Mouse (Mus musculus): ENCODE data around the gene Ctsg. TPM values are rescaled to one million over a fixed set of nuclear protein-coding genes. Genes with fewer than 3 reads are reported as not detected.
"Not testable (repeated sequence)": the region's sequence is repeated elsewhere in the genome, so short reads cannot be mapped to it uniquely, and the experiment has no call there.

Ctsg gene
- not detected for total RNA-seq (2021)
- long read RNA-seq, experiment 1, result 0 reads
- long read RNA-seq, experiment 2, result 0 reads

DNA sequence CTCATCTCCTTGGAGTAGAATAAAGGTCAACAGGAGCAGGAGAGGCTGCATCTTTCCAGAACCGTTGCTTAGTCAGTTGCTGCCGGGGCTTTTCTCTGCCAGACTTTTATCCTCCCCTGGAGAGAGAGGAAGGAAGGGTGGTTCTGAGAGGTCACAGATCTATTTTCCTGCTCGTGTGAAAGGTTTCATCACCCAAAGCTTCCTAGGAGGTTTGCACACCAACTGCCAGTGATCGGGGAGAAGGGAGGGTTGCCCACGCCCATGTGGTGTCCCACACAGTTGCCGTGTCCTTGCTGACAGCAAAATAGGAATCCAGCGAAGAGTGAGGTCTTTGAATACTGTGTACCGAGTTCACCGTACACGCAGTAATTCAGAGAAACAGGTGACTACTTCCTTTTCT, at the start of gene Ctsg:
Gene Ctsg (minus strand): TSS at position 189 of the 400 bp plus-strand sequence.
- 0 out of 2 replicates have a peak within 1 kb of the TSS, but pooled peaks have one; percentile 28 for H3K27ac ChIP-seq
- H3K4me3 ChIP-seq, result no peak within 1 kb of the TSS
- no peak for TF ChIP-seq CTCF (conservative IDR thresholded peaks at IDR 0.05)
- no peak for DNase-seq (ENCODE audit: low spot score in 2 of 2)

DNA sequence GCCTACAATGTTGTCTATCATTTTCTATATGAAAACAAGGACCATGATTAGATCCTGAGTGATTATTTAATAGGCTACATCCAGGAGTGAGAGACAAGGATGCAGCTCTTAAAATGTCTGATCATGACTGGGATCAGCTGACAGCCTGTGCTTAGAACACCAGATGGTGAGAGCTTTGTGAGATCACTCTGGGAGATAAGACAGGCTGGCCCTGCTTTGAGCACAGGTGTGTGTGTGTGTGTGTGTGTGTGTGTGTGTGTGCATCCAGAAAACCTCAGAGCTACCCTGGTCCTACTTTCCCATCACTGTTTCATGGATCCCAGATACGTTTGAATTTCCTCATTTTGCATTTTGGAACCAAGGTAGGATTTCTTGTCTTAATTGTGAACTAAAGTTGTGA, 31.3 kb upstream of the Ctsg start:
- not testable (repeated sequence) for H3K4me3 ChIP-seq; DNase-seq (ENCODE audit: low spot score in 2 of 2); H3K27ac ChIP-seq

DNA sequence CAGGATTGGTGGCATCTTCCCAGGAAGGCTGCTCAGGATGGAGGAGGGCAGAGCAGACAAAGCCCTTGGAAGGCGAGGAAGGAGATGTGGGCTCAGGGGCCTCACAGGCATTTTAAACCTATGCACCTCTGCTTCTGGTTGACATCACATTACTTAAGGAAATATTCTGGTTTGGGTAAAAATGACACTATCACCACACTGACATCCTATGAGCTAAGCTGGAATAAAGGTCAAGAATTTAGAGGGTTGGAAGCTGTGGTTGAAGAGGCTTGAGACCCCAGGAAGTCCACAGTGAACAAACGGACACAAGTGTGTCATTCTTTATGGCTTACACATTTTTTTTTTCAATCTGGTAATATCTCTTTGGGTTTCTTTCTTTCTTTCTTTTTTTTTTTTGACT, 30.1 kb upstream of the Ctsg start, which contains the start of gene Gzmd:
Gene Gzmd (minus strand): TSS at position 101 of the 400 bp plus-strand sequence.
- H3K27ac ChIP-seq, H3K4me3 ChIP-seq: not testable (repeated sequence)

DNA sequence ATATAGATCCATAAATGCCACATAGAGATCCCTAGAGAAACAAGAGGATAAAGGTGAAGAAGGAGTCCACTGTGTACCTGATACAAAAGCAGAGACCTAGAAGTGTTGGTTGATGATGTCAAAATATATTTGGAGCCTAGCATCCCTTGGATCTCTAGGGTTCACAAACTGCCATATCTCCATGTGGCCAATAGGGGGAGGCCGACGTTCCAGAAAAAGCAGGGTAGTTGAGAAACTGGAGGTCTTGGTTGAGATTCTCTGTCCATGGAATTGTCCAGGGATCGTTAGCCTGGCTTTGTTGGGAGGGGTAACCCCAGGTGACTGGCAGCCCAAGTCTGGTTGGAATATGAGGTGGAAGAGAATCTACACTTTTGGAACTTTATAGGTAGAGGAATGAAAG, 26.0 kb upstream of the Ctsg start:
- peak; percentile 61 for TF ChIP-seq CTCF (conservative IDR thresholded peaks at IDR 0.05)
- H3K4me3 ChIP-seq, result no peak overlapping the region
- no peak overlapping the region for H3K27ac ChIP-seq
- DNase-seq (ENCODE audit: low spot score in 2 of 2), result no peak

More for the DNA sequence above, 30.1 kb upstream of the Ctsg start, which contains the start of gene Gzmd:
- not testable (repeated sequence) for DNase-seq (ENCODE audit: low spot score in 2 of 2)

DNA sequence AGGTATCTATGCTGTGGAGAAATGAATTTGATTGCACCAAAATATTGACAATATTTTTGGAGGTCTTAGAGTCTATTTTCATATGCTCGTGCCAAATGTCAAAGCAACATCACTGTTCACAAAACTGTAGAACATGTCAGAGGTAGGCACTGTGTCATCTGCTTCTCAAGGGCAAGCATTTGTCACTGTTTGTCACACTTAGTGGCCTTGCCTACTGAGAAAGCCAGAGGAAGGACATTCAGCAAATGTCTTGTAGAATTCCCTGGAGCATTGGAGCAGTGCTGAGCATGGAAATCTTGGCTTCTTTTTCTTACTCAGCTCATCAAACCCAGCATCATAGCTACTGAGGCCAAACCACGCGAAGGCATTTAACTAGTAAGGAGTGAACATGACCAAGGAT, 21.1 kb upstream of the Ctsg start:
- no peak for TF ChIP-seq CTCF (conservative IDR thresholded peaks at IDR 0.05)
- no peak for DNase-seq (ENCODE audit: low spot score in 2 of 2)
- Histone ChIP-seq H3K4me3 (no peak overlapping the region), H3K27ac (no peak overlapping the region)

DNA sequence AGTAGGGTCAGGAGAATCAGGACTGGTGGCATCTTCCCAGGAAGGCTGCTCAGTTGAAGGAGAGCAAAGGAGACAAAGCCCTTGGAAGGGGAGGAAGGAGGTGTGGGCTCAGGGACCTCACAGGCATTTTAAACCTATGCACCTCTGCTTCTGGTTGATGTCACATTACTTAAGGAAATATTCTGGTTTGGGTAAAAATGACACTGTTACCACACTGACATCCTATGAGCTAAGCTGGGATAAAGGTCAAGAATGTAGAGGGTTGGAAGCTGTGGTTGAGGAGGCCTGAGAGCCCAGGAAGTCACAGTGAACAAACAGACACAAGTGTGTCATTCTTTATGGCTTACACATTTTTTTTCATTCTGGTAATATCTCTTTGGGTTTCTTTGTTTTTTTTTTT, 18.2 kb upstream of the Ctsg start, which contains the start of gene Gzme:
Gene Gzme (minus strand): TSS at position 101 of the 400 bp plus-strand sequence.
- no peak within 1 kb of the TSS for H3K4me3 ChIP-seq
- no peak within 1 kb of the TSS for H3K27ac ChIP-seq
- DNase-seq (ENCODE audit: low spot score in 2 of 2), result no peak
- TF ChIP-seq CTCF (conservative IDR thresholded peaks at IDR 0.05), result no peak

DNA sequence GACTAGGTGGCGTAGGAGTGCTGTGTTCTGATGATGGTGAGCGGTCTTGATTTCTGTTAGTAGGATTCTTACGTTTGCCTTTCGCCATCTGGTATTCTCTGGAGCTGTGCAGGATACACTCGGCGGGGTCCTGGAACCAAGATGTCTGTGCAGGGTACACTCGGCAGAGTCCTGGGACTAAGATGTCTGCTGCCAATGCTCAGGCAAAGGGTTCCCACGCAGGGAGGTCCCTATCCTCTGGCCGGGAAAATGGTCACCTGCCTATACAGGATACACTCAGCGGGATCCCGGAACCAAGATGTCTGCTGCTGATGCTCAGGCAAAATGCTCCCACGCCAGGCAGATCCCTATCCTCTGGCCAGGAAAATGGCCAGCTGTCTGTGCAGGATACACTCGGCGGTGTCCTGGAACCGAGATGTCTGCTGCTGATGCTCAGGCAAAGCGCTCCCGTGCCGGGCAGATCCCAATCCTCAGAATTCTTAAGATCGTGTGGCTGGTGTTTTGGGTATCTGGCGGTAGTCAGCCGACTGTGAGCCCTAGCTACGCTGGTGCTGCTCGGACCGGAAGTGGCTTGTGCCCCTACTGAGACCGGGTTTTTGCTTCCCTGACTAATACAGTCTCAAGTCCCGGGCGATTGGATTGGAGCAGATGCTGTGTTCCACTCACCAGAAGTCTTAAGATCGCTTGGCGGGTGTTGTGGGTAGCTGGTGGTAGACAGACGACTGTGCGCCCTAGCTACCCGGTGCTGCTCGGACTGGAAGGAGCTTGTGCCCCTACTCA, 13.3 kb upstream of the Ctsg start:
- DNase-seq (ENCODE audit: low spot score in 2 of 2); H3K27ac ChIP-seq; H3K4me3 ChIP-seq: not testable (repeated sequence)

DNA sequence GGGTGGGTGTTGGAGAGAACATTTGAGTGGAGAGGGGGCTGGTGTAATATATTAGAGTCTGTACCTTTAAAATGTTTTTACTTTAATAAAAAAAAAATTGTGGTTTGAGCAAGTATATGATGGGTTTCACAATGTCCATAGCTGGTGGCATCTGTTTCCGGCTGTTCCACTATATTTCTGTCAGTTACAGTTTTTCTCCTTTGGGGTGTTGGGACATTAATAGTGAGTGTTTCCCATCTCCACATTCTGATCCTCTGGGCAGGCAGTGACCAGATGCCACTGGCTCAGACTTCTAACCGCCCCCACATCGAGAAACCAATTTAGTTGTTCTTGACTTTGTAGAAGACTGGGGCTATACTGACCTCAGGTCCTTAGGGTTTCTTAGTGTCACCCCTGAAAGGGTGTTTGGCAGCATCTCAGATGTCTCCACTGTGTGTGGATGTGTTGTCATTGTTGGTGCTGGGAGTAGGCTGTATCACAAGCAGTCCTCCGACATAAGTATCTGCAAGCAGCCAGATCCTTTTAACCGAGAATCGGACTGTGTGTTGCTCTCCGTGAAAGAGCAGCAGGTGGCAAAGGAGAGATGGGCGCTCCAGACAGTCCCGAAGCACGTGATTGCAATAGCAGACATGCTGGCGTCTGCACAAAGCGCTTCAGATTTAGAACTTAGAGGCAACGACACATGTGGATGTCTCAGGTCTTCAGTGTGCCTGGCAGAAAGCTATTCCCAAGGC, 3.2 kb upstream of the Ctsg start:
- no peak overlapping the region for H3K27ac ChIP-seq
- DNase-seq (ENCODE audit: low spot score in 2 of 2), result no peak
- no peak for TF ChIP-seq CTCF (conservative IDR thresholded peaks at IDR 0.05)
- no peak overlapping the region; the same call in 1 of the 2 replicates for H3K4me3 ChIP-seq

DNA sequence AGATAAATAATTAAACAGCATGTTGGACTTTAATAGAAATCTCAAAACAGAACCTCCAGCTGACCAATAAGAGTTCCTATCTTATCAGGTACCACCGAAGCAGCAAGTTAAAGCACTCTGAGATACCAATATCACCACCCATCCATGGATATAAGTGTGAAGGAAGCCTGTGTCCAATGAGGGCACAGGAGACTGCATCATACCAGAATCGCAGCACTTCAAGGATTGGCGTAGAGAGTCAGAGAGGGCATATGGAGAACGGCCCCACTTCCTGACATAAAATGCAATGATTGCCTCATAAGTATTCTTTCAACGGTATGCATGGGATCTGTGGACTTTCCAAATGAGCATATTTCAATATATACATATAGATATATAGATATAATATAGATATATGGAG, 2.6 kb upstream of the Ctsg start:
- TF ChIP-seq CTCF (conservative IDR thresholded peaks at IDR 0.05), result no peak
- H3K4me3 ChIP-seq, result no peak overlapping the region

DNA sequence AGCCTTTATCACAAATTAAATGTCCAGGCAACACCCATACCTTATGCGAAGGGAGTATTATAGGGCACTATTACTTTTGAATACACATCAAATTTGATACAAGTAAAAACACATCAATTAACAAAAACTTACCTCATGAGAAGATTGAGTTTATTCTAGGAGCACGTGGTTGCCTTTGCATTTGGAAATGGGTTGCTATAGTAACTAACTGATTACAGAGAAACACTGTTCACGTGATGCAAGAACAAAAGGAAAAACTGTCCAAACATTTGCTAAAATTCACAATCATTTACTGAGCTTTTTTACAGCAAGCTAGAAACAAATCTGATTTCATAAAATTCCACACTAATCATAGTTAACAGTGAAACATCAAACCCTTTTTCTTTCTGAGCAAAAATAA, 1.1 kb upstream of the Ctsg start:
- DNase-seq (ENCODE audit: low spot score in 2 of 2), result no peak
- H3K4me3 ChIP-seq, result no peak overlapping the region
- TF ChIP-seq CTCF (conservative IDR thresholded peaks at IDR 0.05), result no peak
- 0 out of 2 replicates have a peak overlapping the region, but pooled peaks have one; percentile 28 for H3K27ac ChIP-seq

More for the DNA sequence above, 2.6 kb upstream of the Ctsg start:
- no peak for DNase-seq (ENCODE audit: low spot score in 2 of 2)
- no peak overlapping the region for H3K27ac ChIP-seq

DNA sequence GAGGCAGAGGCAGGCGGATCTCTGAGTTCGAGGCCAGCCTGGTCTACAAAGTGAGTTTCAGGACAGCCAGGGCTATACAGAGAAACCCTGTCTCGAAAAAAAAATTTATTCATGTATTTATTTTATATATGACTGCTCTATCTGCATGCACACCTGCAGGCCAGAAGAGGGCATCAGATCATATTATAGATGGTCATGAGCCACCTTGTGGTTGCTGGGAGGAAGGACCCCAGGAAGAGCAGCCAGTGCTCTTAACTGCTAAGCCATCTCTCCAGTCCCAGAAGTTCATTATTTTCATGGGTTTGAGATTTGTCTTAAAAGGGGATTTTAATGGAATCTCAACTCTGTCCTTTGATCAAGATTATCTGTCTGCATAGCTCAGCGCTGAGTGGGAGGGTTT, 3.4 kb downstream of the Ctsg start:
- H3K27ac ChIP-seq, result no peak overlapping the region
- no peak for DNase-seq (ENCODE audit: low spot score in 2 of 2)
- H3K4me3 ChIP-seq, result no peak overlapping the region
- peak; percentile 68 for TF ChIP-seq CTCF (conservative IDR thresholded peaks at IDR 0.05)

DNA sequence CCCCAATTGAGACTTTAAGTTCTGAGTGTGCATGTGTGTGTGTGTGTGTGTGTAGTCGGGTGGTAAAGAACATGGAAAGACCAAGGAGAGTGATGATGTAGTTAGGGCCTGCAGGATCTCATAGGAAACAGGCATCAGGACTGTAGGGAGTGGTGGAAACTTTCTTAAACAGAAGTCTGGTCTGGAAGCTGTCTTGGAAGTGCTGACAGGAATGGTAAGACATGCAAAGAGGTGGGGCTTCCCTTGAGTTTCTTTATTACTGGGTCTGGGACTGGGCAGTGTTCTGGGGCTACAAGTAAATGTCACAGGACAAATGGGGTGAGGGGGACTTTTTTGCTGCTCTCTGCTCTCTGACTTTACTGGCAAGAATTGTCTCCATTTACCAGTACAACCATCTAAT, 4.8 kb downstream of the Ctsg start:
- DNase-seq (ENCODE audit: low spot score in 2 of 2), result no peak

DNA sequence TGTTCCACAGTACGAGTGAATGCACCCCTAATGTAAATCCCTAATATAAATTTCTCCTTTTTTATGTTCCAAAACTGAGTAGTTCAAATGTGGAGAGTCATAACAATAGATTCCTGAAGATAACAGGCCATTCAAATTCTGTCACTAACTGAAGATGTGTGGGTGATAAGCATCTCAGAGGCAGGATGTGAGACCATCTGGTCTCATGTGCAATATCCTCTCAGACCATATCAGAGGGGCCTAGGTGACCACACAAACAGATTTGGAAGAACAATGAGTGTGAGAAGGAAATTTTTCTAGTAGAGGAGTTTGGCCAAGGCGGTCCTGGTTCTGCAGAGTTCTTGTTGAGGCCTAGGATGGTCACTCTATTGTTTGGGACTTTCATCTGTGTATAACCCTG, 9.0 kb downstream of the Ctsg start:
- no peak for TF ChIP-seq CTCF (conservative IDR thresholded peaks at IDR 0.05)
- DNase-seq (ENCODE audit: low spot score in 2 of 2), result no peak
- no peak overlapping the region for H3K4me3 ChIP-seq
- H3K27ac ChIP-seq, result no peak overlapping the region

More for the DNA sequence above, 4.8 kb downstream of the Ctsg start:
- TF ChIP-seq CTCF (conservative IDR thresholded peaks at IDR 0.05), result no peak
- Histone ChIP-seq H3K4me3 (no peak overlapping the region), H3K27ac (no peak overlapping the region)

Data from layer of hippocampus, adult 2 months (tissue).